Comparison of ENCODE assay signal across 10 mouse cellular contexts in genomic region chr11:32718371-32718770, GRCm38 (mm10).
DNase-seq lines count a peak whose midpoint lies in the region; ATAC-seq and TF ChIP-seq lines count a peak whose summit lies in the region.
"Had no signal": no experiment of that assay in that cellular context is flagged by ENCODE, and none has a peak within 500 bp of the region (broad histone marks: within the 10 kb centered on the region; RNA-seq: fewer than 3 reads in every experiment).

No protein-coding gene starts in this region.

- H3K4me2 ChIP-seq in lung, embryonic 16.5 days (ENCODE audit: low read depth, low read length), result no peak overlapping the region
- no peak overlapping the region for H3K4me2 ChIP-seq in stomach, embryonic 16.5 days (ENCODE audit: low read depth, low read length)

- 45% methylated on average over 2 of the region's 2 CpGs for WGBS in lung, embryonic 16.5 days
- 41% methylated on average over 2 of the region's 2 CpGs for WGBS in lung, adult 2 months
- 45% methylated on average over 2 of the region's 2 CpGs for WGBS in stomach, embryonic 16.5 days

- no peaks in the 10 kb centered on the region for H3K4me1 ChIP-seq in lung, embryonic 16.5 days (replicated peaks; ENCODE audit: control insufficient read depth, insufficient read depth, low read length)
- peaks cover 3% of the 10 kb centered on the region for H3K4me1 ChIP-seq in lung, adult 2 months (ENCODE audit: control insufficient read depth, insufficient read depth, low read length)
- no peaks in the 10 kb centered on the region; the same call in 1 of the 2 replicates for H3K4me1 ChIP-seq in stomach, embryonic 16.5 days (ENCODE audit: control insufficient read depth, insufficient read depth, low read length)

- H3K27me3 ChIP-seq in lung, embryonic 16.5 days (ENCODE audit: control insufficient read depth, insufficient read depth, low read depth, low read length), result no peaks in the 10 kb centered on the region
- no peaks in the 10 kb centered on the region for H3K27me3 ChIP-seq in stomach, embryonic 16.5 days (ENCODE audit: control insufficient read depth, insufficient read depth, low read length)

- H3K9ac ChIP-seq in lung, embryonic 16.5 days (ENCODE audit: low read length), result no peak overlapping the region
- no peak overlapping the region for H3K9ac ChIP-seq in stomach, embryonic 16.5 days (ENCODE audit: low read length)

- peak; percentile 51 for DNase-seq in gastrocnemius, adult 18-20 months (ENCODE audit: low spot score)
- no peak for DNase-seq in gastrocnemius, postnatal 36 days
- no peak for DNase-seq in lung, adult 2 months
- DNase-seq in gastrocnemius, postnatal 10 days, result peak; percentile 34
- DNase-seq in spleen, postnatal 10 days (ENCODE audit: low spot score in 2 of 2), result no peak
- no peak for DNase-seq in right cerebral cortex, adult 2 months (ENCODE audit: low spot score in 2 of 2)

- no peak for TF ChIP-seq POLR2A in lung, adult 2 months (IDR thresholded peaks at IDR 0.05; ENCODE audit: borderline replicate concordance, extremely low read depth, low read depth, low read length)

- no peaks in the 10 kb centered on the region for H3K9me3 ChIP-seq in lung, embryonic 16.5 days (ENCODE audit: control insufficient read depth, low read length)
- H3K9me3 ChIP-seq in stomach, embryonic 16.5 days (replicated peaks; ENCODE audit: control insufficient read depth, low read length), result no peaks in the 10 kb centered on the region
- H3K9me3 ChIP-seq: G1E had no signal

- TF ChIP-seq CTCF in lung, adult 2 months (IDR thresholded peaks at IDR 0.05; ENCODE audit: insufficient read depth, low read length), result no peak

- H3K27ac ChIP-seq in lung, embryonic 16.5 days (ENCODE audit: low read length), result no peak overlapping the region
- no peak overlapping the region for H3K27ac ChIP-seq in stomach, embryonic 16.5 days (ENCODE audit: low read length)
- H3K27ac ChIP-seq: macrophage had no signal

- ATAC-seq in lung, embryonic 16.5 days (ENCODE audit: low read depth), result peak; percentile 49
- ATAC-seq in stomach, embryonic 16.5 days (ENCODE audit: insufficient read depth, low FRiP score), result 0 out of 2 replicates have a peak, but pooled peaks have one; percentile 21

- peaks cover 4% of the 10 kb centered on the region; the same call in 1 of the 2 replicates for H3K36me3 ChIP-seq in lung, embryonic 16.5 days (ENCODE audit: control insufficient read depth, insufficient read depth, low read length)
- no peaks in the 10 kb centered on the region for H3K36me3 ChIP-seq in stomach, embryonic 16.5 days (ENCODE audit: control insufficient read depth, insufficient read depth, low read length)

- intact Hi-C loops in gastrocnemius, postnatal 36 days (cut with DNase I), result loop anchor here (5.0 kb wide), 1 partner anchor 429 kb away; the partner anchor contains the start of gene Fgf18

- no peak overlapping the region for H3K4me3 ChIP-seq in lung, embryonic 16.5 days (ENCODE audit: low read length)
- H3K4me3 ChIP-seq in lung, adult 2 months (replicated peaks; ENCODE audit: extremely low read depth, low read depth, low read length), result no peak overlapping the region
- H3K4me3 ChIP-seq in stomach, embryonic 16.5 days (replicated peaks; ENCODE audit: low read length), result no peak overlapping the region

Comparison
In these comparisons a context has a peak if more than half of its experiments do, and no peak if none do; other contexts are left out.
1. DNase-seq: peak in gastrocnemius, adult 18-20 months (single experiment) and gastrocnemius, postnatal 10 days (single experiment); none in gastrocnemius, postnatal 36 days (0 of 2), lung, adult 2 months (single experiment), spleen, postnatal 10 days (0 of 2) and right cerebral cortex, adult 2 months (0 of 2).